Mouse (Mus musculus): ENCODE measurements around the gene Mthfr. TPM values are rescaled to one million over a fixed set of nuclear protein-coding genes. Genes with fewer than 3 reads are reported as not detected.

The Mthfr gene
- total RNA-seq (2015) (14.0 and 14.3 TPM in 2 replicates), total RNA-seq (2017) (10.1 and 15.8 TPM in 2 replicates)

DNA sequence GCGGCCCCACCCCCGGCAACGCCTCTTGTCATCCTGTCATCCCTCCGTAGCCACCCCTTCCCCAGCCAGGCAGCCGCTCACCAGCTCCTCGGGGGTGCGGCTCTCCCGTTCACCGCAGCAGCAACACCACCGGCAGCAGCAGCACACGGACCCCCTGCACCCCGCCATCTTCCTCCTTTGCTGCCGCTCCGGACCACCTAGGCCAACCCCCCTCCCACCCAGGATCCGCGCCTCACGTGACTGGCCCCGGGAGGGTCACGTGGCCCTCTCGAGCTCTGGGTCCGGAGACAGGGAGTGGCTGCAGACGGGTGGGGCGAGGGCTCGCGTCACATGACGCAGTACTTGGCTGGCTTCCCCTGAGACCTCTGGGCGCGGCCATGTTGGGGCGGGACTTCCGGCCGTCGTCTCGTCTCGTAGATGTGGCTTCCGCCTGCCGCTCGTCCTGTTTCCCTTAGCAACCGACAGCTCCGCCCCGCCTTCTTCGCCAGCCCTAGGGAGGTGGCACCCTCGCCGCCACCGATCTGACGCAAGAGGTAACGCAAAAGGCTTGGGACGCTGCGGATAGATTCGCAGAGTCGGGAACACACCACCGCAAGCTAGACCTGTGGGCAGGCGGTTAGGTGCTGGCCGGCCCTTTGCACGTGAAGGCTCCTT is at the start of gene Mthfr, which contains the start of gene Clcn6:
TSS of gene Mthfr (plus strand) at position 478 of the 654 bp plus-strand sequence.
TSS of gene Clcn6 (minus strand) at position 222 of the 654 bp plus-strand sequence.
- ATAC-seq (ENCODE audit: poor library complexity, severe bottlenecking): peak; percentile 76

DNA sequence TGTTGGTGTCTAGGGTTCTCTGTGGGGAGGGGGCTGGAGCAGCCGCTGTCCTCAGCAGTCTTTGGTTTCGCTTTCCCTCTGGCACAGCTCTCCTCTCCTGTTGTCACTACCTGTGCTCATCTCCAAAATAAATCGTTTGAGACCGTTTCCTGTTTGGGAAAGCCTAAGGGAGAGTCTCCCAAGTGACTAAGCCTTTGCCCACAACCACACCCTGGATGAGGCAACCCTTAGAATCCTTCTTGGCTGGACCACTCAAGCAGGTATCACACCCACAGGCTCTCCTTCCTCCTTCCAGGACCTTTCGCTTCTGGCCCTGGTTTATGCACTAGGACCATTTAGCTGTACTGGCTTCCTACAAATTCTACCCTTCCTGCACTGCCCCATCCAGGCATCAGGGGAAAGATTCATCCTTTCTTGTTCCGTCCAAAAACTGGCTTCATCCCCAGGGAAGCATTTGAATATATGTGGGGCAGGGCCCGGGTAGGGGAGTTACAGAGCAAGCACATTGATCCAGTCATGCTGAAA is 45.2 kb upstream of the Mthfr start:
- no peak for ATAC-seq (ENCODE audit: poor library complexity, severe bottlenecking)

DNA sequence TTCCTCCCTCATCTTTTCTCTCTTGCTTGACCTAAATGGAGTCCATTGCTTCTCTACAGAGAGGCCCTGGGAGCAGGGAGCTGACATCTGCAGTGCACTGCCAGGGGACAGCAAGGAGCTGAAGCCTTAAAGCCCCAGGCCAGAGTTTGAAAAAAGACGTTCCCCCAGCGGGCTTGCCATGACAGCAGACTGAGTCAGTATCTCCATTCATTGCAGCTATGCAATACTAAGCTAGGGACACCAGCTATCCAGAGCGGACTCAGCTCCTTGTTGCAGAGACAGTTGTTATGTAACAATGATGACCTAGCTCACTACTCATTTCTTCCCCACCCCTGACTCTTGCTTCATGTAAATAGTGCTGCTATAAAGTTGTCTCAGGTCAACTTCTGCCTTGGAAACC is 43.6 kb upstream of the Mthfr start:
- no peak for ATAC-seq (ENCODE audit: poor library complexity, severe bottlenecking)

DNA sequence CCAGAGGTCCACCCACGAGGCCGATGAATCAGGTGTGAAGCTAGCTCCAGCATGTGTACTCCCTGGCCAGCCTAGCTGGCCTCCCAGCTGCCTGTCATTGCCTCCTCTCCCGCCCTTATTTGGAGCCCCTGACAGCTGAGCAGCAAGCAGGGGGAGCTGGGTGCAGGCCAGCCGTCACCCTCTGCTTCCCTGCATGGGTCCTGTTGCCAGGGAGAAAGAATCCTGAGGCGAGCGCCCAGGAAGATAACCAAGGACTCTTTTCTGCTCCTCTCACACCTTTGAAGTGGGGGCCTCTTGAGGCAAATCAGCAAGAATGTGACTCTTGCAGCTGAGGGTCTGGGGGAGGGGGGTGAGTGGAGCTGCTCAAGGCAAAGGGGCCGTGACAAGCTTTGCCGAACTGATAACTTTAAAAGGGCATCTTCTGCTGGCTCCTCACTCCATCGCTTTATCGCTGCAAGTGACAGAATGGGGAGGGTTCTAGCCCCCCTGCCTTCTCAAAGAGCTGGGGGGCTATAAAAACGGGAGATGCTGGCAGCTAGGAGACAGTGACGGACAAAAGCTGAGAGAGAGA is 38.6 kb upstream of the Mthfr start, which contains the start of gene Nppa:
TSS of gene Nppa (plus strand) at position 521 of the 571 bp plus-strand sequence.
- no peak for ATAC-seq (ENCODE audit: poor library complexity, severe bottlenecking)

DNA sequence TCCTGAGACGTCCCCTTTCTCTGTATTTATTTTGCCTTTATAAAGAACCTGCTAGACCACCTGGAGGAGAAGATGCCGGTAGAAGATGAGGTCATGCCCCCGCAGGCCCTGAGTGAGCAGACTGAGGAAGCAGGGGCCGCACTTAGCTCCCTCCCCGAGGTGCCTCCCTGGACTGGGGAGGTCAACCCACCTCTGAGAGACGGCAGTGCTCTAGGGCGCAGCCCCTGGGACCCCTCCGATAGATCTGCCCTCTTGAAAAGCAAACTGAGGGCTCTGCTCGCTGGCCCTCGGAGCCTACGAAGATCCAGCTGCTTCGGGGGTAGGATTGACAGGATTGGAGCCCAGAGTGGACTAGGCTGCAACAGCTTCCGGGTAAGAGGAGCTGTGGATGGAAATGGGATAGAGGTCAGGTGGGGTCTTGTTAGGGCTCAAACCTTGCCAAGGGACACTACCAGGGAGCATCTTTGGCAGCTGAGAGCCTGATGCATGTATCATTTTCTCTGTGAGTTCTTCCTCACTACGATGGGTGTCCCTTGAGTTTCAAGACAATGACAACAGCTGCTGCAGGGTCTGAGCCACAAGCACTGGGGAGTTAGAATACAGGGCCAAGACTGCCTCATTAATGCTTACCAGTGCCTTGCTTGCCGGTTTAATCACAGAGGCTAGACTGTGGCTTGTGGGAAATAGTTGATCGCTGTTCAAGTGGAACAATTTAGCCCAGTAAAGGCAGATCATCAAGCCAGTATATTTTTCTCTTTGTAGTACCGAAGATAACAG is 37.7 kb upstream of the Mthfr start:
- ATAC-seq (ENCODE audit: poor library complexity, severe bottlenecking): no peak

DNA sequence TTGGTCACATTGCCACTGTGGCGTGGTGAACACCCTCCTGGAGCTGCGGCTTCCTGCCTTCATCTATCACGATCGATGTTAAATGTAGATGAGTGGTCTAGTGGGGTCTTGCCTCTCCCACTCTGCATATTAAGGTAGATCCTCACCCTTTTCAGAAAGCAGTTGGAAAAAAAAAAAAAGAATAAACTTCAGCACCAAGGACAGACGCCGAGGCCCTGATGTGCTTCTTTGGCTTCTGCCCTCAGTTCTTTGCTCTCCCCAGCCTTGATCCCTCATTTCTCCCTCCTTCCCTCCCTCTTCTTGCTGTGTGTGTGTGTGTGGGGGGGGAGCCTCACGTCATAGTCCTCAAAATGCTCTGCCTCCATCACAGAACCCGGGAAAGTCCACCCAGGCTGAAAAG is 37.0 kb upstream of the Mthfr start:
- no peak for ATAC-seq (ENCODE audit: poor library complexity, severe bottlenecking)

DNA sequence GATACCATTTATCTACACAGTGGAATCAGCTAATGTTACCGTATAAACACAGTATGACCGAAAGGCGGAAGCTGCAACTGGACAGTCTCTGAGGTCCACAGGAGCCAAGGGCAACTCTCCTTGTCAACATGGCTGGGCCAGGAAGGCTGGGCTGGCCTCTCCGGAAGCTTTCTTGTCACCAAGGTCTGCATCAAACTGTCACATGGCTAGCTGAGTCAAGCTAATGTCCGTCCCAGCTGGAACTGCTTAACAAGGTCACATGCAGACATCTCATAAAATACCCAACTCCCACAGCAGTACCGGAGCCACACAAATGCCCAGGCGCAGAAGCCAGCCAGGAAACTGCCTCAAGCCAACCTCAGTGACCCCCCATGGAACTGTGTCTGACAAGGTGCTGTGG is 34.5 kb upstream of the Mthfr start:
- ATAC-seq (ENCODE audit: poor library complexity, severe bottlenecking): no peak

DNA sequence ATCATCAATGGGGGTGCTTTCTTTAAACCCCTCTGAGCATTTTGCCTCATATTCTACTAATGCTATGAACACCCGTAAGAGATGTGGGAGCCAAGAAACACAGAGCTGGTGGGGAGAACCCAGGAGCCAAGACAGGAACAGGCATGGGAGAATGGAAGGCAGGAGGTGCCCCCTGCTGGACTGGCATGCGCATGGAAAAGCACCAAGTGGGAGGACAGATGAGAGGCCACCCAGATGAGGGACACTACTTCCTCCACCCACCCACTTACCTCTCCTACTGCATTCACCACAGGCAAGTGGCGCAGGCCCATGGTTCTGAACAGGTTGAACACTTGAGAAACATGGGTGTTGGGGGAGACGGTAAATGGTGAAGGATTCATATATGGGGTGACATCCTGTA is 30.5 kb upstream of the Mthfr start:
- ATAC-seq (ENCODE audit: poor library complexity, severe bottlenecking): 0 out of 2 replicates have a peak, but pooled peaks have one; percentile 50

DNA sequence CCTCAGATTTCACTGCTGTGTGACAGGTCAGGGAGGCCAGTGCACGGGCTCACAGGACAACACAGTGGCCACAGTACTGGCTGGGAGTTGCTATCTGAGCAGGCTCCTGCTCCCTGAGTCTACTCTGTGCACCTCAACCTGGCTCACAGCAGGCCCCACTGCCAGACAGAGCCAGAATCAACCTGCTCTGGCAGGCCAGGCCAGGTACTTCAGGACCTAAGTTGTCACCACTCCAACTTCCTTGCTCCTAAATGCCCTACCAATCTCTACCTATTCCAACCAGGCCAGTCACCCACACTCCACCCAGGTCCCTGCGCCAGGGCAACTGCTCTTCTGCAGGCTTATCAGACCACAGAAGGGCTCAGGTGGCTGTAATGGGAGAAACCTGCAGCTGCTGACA is 29.2 kb upstream of the Mthfr start:
- no peak for ATAC-seq (ENCODE audit: poor library complexity, severe bottlenecking)

DNA sequence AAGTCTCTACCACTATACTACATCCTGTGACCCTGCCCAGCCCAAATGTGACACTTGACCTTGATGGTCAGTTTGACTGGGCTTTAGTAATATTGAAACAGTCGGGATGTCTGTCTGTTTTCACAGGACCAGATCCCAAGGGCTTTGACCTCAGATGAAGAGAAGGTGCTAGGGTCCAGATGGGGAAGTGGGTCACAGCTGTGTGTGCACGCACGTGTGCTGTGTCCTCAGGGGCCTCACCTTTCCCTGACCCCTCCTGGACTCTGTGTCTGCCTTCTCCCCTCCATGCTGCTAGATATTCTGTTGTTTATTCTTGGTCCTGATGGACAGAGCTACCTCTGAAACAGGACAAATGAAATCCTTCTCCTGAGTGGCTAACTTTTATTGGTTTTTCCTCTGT is 27.5 kb upstream of the Mthfr start:
- ATAC-seq (ENCODE audit: poor library complexity, severe bottlenecking): no peak

DNA sequence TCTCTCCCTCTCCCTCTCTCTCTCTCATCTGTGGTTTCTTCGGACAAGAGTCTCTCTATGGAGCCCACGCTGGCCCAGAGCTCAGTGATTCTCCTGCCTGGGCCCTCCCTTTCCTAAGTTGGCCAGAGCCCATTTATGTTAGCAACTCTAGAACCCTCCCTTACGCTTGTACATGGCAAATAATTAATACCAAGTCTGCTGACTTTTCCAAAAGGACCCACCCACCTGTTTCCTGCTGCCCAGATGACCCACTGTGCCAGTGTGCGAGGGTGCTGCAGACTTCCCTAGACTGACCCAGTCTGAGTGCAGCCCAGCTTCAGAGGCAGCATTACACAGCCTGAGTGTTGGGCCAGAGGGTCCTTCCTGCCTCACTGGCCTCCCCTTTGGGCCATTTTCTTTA is 26.7 kb upstream of the Mthfr start:
- ATAC-seq (ENCODE audit: poor library complexity, severe bottlenecking): no peak

DNA sequence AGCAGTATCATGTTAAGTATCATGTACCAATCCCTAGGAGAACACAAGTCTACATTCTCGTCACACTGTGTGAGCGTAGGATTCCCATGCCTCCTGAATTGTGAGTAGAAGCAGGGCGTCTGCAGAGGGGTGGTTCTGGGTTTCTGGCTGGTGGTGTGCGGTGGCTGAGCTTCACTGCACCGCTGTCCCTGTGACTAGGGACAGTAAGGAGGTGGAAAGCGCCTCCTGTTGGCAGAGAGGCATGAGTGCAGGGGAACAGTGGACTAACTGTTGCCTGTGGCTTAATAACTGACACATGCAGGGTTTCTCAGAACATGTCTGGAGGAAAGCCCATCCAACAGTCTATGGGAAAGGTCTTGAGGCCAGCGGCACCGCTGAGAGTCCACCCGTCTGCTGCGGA is 23.5 kb upstream of the Mthfr start:
- ATAC-seq (ENCODE audit: poor library complexity, severe bottlenecking): no peak; the same call in 1 of the 2 replicates

DNA sequence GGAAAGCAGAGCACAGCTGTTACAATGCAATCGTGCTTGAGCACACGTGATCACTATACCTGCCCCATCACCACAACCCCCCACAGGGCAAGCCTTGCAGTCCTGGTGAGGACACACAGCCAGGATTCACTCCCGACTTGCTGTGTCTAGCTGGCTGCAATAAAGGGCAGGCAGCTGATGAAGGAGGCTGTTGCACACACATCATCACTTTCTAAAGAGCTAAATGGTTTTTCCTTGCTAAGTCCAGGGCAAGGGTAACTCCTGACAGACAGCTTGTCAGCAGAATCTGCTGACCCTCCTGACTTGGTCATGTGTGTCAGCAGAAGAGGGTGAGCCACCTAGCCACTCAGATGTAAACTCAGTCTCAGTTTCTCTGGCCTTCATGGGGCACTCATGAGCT is 21.9 kb upstream of the Mthfr start:
- no peak for ATAC-seq (ENCODE audit: poor library complexity, severe bottlenecking)

DNA sequence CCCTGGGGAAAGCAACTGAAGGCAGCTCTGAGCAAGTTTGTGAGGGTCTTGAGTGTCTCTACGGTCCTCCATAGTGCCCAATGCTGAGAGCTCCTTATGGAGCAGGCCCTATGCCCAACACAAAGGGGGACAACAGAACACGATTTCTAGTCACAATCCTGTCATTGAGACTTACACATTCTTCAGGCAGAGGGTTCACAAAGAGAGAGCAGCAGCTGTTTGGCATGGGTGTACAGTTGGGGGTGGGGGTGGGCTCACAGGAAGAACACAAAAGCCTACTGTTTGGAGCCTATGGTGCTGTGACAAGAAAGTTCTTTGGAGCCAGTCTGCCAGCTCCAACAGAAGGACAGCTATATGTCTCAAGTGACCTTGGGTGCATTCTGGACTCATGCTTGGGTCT is 20.5 kb upstream of the Mthfr start:
- no peak for ATAC-seq (ENCODE audit: poor library complexity, severe bottlenecking)

DNA sequence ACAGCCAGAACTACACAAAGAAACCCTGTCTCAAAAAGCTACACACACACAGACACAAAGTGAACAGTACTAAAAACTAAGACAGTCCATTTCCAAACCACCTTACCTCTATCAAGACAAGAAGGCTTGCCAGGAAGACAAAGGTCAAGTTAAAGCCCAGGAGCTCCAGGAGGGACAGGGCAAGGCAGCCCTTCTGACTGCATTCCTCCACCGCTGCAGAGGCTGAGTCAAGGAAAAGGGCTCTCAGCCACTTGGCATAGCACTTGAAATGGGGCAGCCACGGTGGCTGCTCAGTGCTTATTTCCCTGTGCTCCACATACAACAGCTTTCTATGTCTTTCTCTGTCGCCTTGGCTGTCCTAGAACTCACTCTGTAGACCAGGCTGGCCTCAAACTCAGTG is 14.9 kb upstream of the Mthfr start:
- ATAC-seq (ENCODE audit: poor library complexity, severe bottlenecking): no peak

DNA sequence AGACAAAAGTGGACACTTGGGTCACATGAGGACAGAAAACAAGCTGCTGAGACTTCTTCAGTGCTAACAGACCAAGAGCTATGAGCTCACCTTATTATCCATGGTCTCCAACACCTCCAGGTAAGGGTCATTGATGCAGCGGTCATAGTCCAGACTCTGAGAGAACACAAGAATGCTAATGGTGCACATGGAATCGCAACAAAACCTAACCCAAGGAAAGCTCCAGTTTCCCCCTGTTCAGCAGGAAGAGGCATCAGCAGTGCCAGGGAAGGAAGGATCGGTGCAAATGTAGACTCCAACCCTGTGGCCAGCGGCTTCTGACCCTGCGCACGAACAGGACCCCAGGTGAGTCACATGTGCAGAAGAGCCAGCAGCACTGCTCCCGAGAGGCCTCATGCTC is 9.6 kb upstream of the Mthfr start:
- ATAC-seq (ENCODE audit: poor library complexity, severe bottlenecking): no peak

DNA sequence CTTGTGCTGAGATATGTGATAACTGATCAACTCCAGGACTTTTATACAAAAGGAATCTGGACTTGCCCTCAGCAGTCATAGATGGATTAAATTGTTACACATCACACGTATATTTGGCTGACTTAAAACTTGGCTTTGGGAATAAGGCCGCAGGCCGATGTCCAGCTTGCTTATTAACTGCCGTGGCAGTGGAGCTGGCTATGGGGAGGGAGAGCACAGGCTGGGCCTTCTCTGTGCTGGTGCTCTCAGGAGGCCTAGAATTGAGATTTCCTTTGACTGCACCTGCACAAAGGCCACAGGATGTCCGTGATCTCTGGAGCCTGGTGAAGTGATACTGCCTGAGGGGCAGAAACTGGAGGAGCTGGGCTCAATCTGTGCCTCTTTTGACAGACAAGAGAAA is 8.4 kb upstream of the Mthfr start:
- ATAC-seq (ENCODE audit: poor library complexity, severe bottlenecking): no peak

DNA sequence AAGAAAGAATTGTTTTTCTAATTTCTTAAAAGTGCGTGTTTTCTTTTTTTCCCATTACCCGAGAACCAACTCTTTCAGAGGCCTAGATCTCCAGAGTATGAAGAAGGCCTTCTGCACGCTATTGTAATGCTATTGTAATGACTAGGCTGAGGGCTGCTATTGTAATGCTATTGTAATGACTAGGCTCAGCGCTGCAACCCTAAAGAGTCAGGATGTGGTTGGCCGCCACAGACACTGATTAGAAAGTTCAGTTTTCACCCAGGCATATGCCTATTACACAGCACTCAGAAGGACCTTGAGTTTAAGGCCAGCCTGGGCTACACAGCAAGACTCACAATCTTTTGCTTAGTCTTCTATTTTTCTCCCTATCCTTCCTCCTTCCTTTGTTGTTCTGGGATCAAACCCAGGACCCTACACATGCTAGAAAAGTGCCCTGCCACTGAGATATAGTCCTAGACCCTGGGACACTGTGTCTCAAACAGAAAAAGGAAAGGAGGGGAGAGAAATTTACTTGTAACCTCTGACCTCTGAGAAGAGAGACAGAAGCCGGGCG is 4.9 kb upstream of the Mthfr start:
- peak; percentile 31 for ATAC-seq (ENCODE audit: poor library complexity, severe bottlenecking)

DNA sequence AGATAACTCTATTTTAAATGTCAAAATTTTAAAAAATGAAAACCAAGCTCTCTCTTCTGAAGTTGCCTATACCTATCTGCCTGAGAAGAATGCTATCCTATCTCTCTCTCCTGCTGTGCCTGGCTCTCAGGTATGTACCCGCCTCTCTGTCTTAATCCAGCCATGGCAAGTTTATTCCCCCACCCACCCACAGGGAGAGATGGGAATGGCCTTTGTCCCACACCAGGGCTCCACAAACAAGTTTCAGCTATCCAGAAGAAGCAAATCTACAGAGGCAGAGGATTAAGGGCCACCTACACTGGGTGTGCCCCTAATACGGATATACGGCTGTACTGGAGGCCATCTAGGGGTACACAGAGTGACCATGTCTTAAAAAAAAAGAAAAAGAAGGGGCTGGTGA is 3.4 kb upstream of the Mthfr start:
- ATAC-seq (ENCODE audit: poor library complexity, severe bottlenecking): no peak

DNA sequence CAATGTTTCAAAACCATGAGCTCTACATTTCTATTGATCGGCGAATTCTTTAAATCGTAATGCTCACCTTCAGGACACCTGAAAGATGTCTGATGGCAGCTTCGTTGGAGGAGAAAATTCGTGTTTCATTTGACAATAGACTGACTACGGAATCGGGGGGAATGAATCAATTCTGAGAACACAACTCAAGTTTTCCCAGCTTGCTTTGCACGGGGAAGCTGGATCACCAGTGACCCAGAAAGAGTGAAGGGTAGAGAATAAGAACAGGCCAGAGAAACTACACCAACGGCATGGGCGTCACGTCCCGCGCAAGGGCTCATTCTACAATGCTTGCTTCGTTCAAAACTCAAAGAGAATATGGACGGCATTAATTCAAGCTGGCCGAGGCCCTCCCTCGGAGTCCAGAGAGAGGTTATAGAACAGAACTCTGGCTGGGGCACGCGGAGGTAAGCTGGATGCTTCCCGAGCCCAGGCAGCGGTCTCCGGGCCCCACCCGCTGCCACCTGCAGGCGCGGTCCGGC is 738 bp upstream of the Mthfr start:
- no peak for ATAC-seq (ENCODE audit: poor library complexity, severe bottlenecking)
